Mouse (Mus musculus): ENCODE measurements around the gene Ddx43.
"Not testable (repeated sequence)": the region's sequence is repeated elsewhere in the genome, so short reads cannot be mapped to it uniquely, and the experiment has no call there.

Ddx43 gene

GRCm38 (mm10) chr9:78395630-78396351 lies at the start of gene Ddx43:
Gene Ddx43, plus strand, starts transcription at chr9:78395777.
- DNase-seq, result no peak

GRCm38 (mm10) chr9:78347004-78347403 lies 48.6 kb upstream of the Ddx43 start:
- DNase-seq, result no peak

GRCm38 (mm10) chr9:78348206-78349004 lies 47.2 kb upstream of the Ddx43 start:
- DNase-seq, result not testable (repeated sequence)

- not testable (repeated sequence) for DNase-seq
Observed at GRCm38 (mm10) chr9:78349141-78349540, 46.4 kb upstream of the Ddx43 start.

GRCm38 (mm10) chr9:78350007-78350406 lies 45.6 kb upstream of the Ddx43 start:
- DNase-seq, result not testable (repeated sequence)

- no peak for DNase-seq
Observed at GRCm38 (mm10) chr9:78351504-78352220, 43.9 kb upstream of the Ddx43 start.

GRCm38 (mm10) chr9:78354665-78355578 lies 40.7 kb upstream of the Ddx43 start:
- no peak for DNase-seq

GRCm38 (mm10) chr9:78355611-78356010 lies 40.0 kb upstream of the Ddx43 start, which contains the start of gene Gsta2:
Gene Gsta2, minus strand, starts transcription at chr9:78355788.
- DNase-seq, result no peak

GRCm38 (mm10) chr9:78358053-78358452 lies 37.5 kb upstream of the Ddx43 start:
- DNase-seq, result peak; percentile 17

- DNase-seq, result no peak
Observed at GRCm38 (mm10) chr9:78359750-78360483, 35.7 kb upstream of the Ddx43 start.

GRCm38 (mm10) chr9:78360484-78360872 lies 35.1 kb upstream of the Ddx43 start:
- DNase-seq, result no peak

GRCm38 (mm10) chr9:78363374-78363773 lies 32.2 kb upstream of the Ddx43 start:
- no peak for DNase-seq

GRCm38 (mm10) chr9:78364701-78365100 lies 30.9 kb upstream of the Ddx43 start:
- DNase-seq, result no peak

GRCm38 (mm10) chr9:78365850-78366544 lies 29.6 kb upstream of the Ddx43 start:
- no peak for DNase-seq

GRCm38 (mm10) chr9:78367959-78368358 lies 27.6 kb upstream of the Ddx43 start, which contains the start of gene Dppa5a:
Gene Dppa5a, minus strand, starts transcription at chr9:78368177.
- peak; percentile 1 for DNase-seq

GRCm38 (mm10) chr9:78368671-78369293 lies 26.8 kb upstream of the Ddx43 start:
- DNase-seq, result no peak

GRCm38 (mm10) chr9:78369349-78369748 lies 26.2 kb upstream of the Ddx43 start:
- DNase-seq, result no peak

GRCm38 (mm10) chr9:78369786-78370185 lies 25.8 kb upstream of the Ddx43 start:
- DNase-seq, result no peak

GRCm38 (mm10) chr9:78371441-78371840 lies 24.1 kb upstream of the Ddx43 start:
- no peak for DNase-seq

GRCm38 (mm10) chr9:78372827-78373504 lies 22.6 kb upstream of the Ddx43 start:
- no peak for DNase-seq
